Mouse (Mus musculus) hindbrain, embryonic 14.5 days (tissue): ENCODE measurements around the gene Ctnna2. TPM values are rescaled to one million over a fixed set of nuclear protein-coding genes. Genes with fewer than 3 reads are reported as not detected.

ENCODE experiments used
- ATAC-seq: fragments of 200-750 bp; cut with Nextera tagmentation; 2 replicates; pipeline ENCODE4 v1.8.0; 2017; ENCODE audit warnings: moderate number of reproducible peaks, mild to moderate bottlenecking, moderate TSS enrichment, moderate library complexity; ENCODE audit not compliant: low FRiP score
- DNase-seq: peaks from one replicate; pipeline ENCODE4 v3.0.0-alpha.2; 2015; ENCODE audit warnings: low spot score
- H3K27ac ChIP-seq: fragments of 300-500 bp; sonication (generic); 2 replicates; pipeline ENCODE4 v1.5.1; 2014; ENCODE audit warnings: mild to moderate bottlenecking, moderate library complexity
- H3K27me3 ChIP-seq: fragments of 300-500 bp; sonication (generic); 2 replicates; pipeline ENCODE4 v1.6.1; 2014; ENCODE audit warnings: mild to moderate bottlenecking, low read length, mixed read lengths; ENCODE audit not compliant: control insufficient read depth, insufficient read depth
- H3K36me3 ChIP-seq: fragments of 300-500 bp; sonication (generic); replicated peaks from 2 replicates; pipeline ENCODE4 v1.6.1; 2014; ENCODE audit not compliant: control insufficient read depth, insufficient read depth
- H3K4me1 ChIP-seq: fragments of 300-500 bp; sonication (generic); replicated peaks from 2 replicates; pipeline ENCODE4 v1.6.1; 2014; ENCODE audit warnings: antibody characterized with exemption, low read length, mixed read lengths; ENCODE audit not compliant: control insufficient read depth, insufficient read depth
- H3K4me2 ChIP-seq: fragments of 300-500 bp; sonication (generic); replicated peaks from 2 replicates; pipeline ENCODE4 v1.6.1; 2014; ENCODE audit warnings: mild to moderate bottlenecking, moderate library complexity
- H3K4me3 ChIP-seq: fragments of 300-500 bp; sonication (generic); replicated peaks from 2 replicates; pipeline ENCODE4 v1.5.1; 2014; ENCODE audit warnings: mild to moderate bottlenecking, low read length
- H3K9ac ChIP-seq: fragments of 300-500 bp; sonication (generic); 2 replicates; pipeline ENCODE4 v1.6.1; 2014
- H3K9me3 ChIP-seq: fragments of 300-500 bp; sonication (generic); 2 replicates; pipeline ENCODE4 v1.6.1; 2016; ENCODE audit warnings: low read length; ENCODE audit not compliant: control insufficient read depth
- WGBS: fragments of 180-500 bp; shearing (Covaris S2); extraction: QIAGEN DNeasy Blood & Tissue Kit; methylation state at CpG from one replicate; pipeline ENCODE4 v1.1.7; 2014; 5-methylcytosine and 5-hydroxymethylcytosine counted together
- polyA plus RNA-seq: library from polyadenylated mRNA; unstranded; fragments of >200 nt; fragmentation: Nextera tagmentation; extraction: Ambion mirVana; gene quantifications from 2 replicates; pipeline ENCODE4 v1.2.1, GENCODE M21; 2014

Ctnna2 gene
- polyA plus RNA-seq, 1 experiment from 2014 or later: 122 TPM

- Histone ChIP-seq H3K4me3 (no peak overlapping the region), H3K4me2 (no peak overlapping the region), H3K36me3 (no peaks in the 10 kb centered on the region), H3K4me1 (no peaks in the 10 kb centered on the region), H3K27me3 (no peaks in the 10 kb centered on the region), H3K9me3 (no peaks in the 10 kb centered on the region), H3K9ac (no peak overlapping the region), H3K27ac (no peak overlapping the region)
- WGBS: 89% methylated on average over 2 of the region's 2 CpGs
- no peak for DNase-seq
- no peak for ATAC-seq
Measured at GRCm38 (mm10) chr6:77335537-77335936, 644.0 kb downstream of the Ctnna2 start.

- Histone ChIP-seq H3K9me3 (no peaks in the 10 kb centered on the region), H3K27me3 (no peaks in the 10 kb centered on the region), H3K36me3 (no peaks in the 10 kb centered on the region), H3K4me1 (no peaks in the 10 kb centered on the region; the same call in 1 of the 2 replicates), H3K9ac (no peak overlapping the region), H3K27ac (no peak overlapping the region), H3K4me2 (no peak overlapping the region), H3K4me3 (no peak overlapping the region)
- no peak for ATAC-seq
- 50% methylated on average over 3 of the region's 3 CpGs for WGBS
- no peak for DNase-seq
Measured at GRCm38 (mm10) chr6:77324748-77325147, 654.8 kb downstream of the Ctnna2 start.

- H3K9me3 ChIP-seq: no peaks in the 10 kb centered on the region
- H3K4me1 ChIP-seq: no peaks in the 10 kb centered on the region; the same call in 1 of the 2 replicates
- H3K4me3 ChIP-seq: no peak overlapping the region
- ATAC-seq (no peak), DNase-seq (no peak)
- 92% methylated on average over 1 of the region's 1 CpGs for WGBS
- no peak overlapping the region for H3K4me2 ChIP-seq
- no peak overlapping the region for H3K9ac ChIP-seq
- no peaks in the 10 kb centered on the region for H3K36me3 ChIP-seq
- no peaks in the 10 kb centered on the region for H3K27me3 ChIP-seq
- no peak overlapping the region for H3K27ac ChIP-seq
Measured at GRCm38 (mm10) chr6:77324327-77324726, 655.2 kb downstream of the Ctnna2 start.

GRCm38 (mm10) chr6:77306796-77307195 is 672.7 kb downstream of the Ctnna2 start:
- DNase-seq (no peak), ATAC-seq (no peak)
- Histone ChIP-seq H3K4me3 (no peak overlapping the region), H3K9ac (no peak overlapping the region), H3K36me3 (no peaks in the 10 kb centered on the region), H3K9me3 (no peaks in the 10 kb centered on the region), H3K27me3 (no peaks in the 10 kb centered on the region), H3K27ac (no peak overlapping the region), H3K4me1 (0 out of 2 replicates have a peak, but pooled peaks cover 5% of the 10 kb centered on the region), H3K4me2 (no peak overlapping the region)
- 90% methylated on average over 3 of the region's 3 CpGs for WGBS

GRCm38 (mm10) chr6:77301305-77301704 is 678.2 kb downstream of the Ctnna2 start:
- H3K9me3 ChIP-seq: no peaks in the 10 kb centered on the region

GRCm38 (mm10) chr6:77291415-77291814 is 688.1 kb downstream of the Ctnna2 start:
- no peak for ATAC-seq
- no peak overlapping the region for H3K27ac ChIP-seq
- H3K9ac ChIP-seq: no peak overlapping the region
- WGBS: 49% methylated on average over 6 of the region's 6 CpGs
- H3K4me1 ChIP-seq: no peaks in the 10 kb centered on the region; the same call in 1 of the 2 replicates
- no peaks in the 10 kb centered on the region for H3K9me3 ChIP-seq
- no peaks in the 10 kb centered on the region for H3K36me3 ChIP-seq
- H3K4me2 ChIP-seq: no peak overlapping the region
- no peak overlapping the region for H3K4me3 ChIP-seq
- DNase-seq: no peak
- no peaks in the 10 kb centered on the region for H3K27me3 ChIP-seq

More at GRCm38 (mm10) chr6:77301305-77301704, 678.2 kb downstream of the Ctnna2 start:
- H3K27me3 ChIP-seq: no peaks in the 10 kb centered on the region
- no peaks in the 10 kb centered on the region for H3K36me3 ChIP-seq
- 0 out of 2 replicates have a peak, but pooled peaks cover 5% of the 10 kb centered on the region for H3K4me1 ChIP-seq
- H3K4me2 ChIP-seq: no peak overlapping the region
- H3K27ac ChIP-seq: no peak overlapping the region
- DNase-seq (no peak), ATAC-seq (no peak)
- H3K4me3 ChIP-seq: no peak overlapping the region
- no peak overlapping the region for H3K9ac ChIP-seq
- WGBS: 83% methylated on average over 1 of the region's 1 CpGs

- H3K27ac ChIP-seq: no peak overlapping the region
- H3K9ac ChIP-seq: no peak overlapping the region
- H3K36me3 ChIP-seq: no peaks in the 10 kb centered on the region
- ATAC-seq (no peak), DNase-seq (no peak)
- H3K4me2 ChIP-seq: no peak overlapping the region
- H3K4me1 ChIP-seq: no peaks in the 10 kb centered on the region; the same call in 1 of the 2 replicates
- no peak overlapping the region for H3K4me3 ChIP-seq
- no peaks in the 10 kb centered on the region for H3K27me3 ChIP-seq
- no peaks in the 10 kb centered on the region for H3K9me3 ChIP-seq
Measured at GRCm38 (mm10) chr6:77288402-77288801, 691.1 kb downstream of the Ctnna2 start.

- no peak overlapping the region for H3K27ac ChIP-seq
- DNase-seq: no peak
- no peaks in the 10 kb centered on the region for H3K27me3 ChIP-seq
- H3K9me3 ChIP-seq: no peaks in the 10 kb centered on the region
- no peaks in the 10 kb centered on the region; the same call in 1 of the 2 replicates for H3K4me1 ChIP-seq
- no peak overlapping the region for H3K4me3 ChIP-seq
- ATAC-seq: no peak
- H3K4me2 ChIP-seq: no peak overlapping the region
- H3K9ac ChIP-seq: no peak overlapping the region
- H3K36me3 ChIP-seq: no peaks in the 10 kb centered on the region
- 89% methylated on average over 5 of the region's 5 CpGs for WGBS
Measured at GRCm38 (mm10) chr6:77286317-77286716, 693.2 kb downstream of the Ctnna2 start.

GRCm38 (mm10) chr6:77278794-77279193 is 700.7 kb downstream of the Ctnna2 start:
- Histone ChIP-seq H3K4me1 (no peaks in the 10 kb centered on the region), H3K9me3 (no peaks in the 10 kb centered on the region), H3K4me3 (no peak overlapping the region), H3K9ac (no peak overlapping the region), H3K27ac (no peak overlapping the region), H3K36me3 (no peaks in the 10 kb centered on the region), H3K4me2 (no peak overlapping the region), H3K27me3 (no peaks in the 10 kb centered on the region)
- DNase-seq (no peak), ATAC-seq (no peak; the same call in 1 of the 2 replicates)
- WGBS: 59% methylated on average over 5 of the region's 5 CpGs

GRCm38 (mm10) chr6:77265163-77265562 is 714.3 kb downstream of the Ctnna2 start:
- ATAC-seq: no peak
- WGBS: 87% methylated on average over 3 of the region's 3 CpGs
- H3K4me2 ChIP-seq: no peak overlapping the region
- no peaks in the 10 kb centered on the region for H3K9me3 ChIP-seq
- H3K36me3 ChIP-seq: no peaks in the 10 kb centered on the region
- DNase-seq: no peak
- no peaks in the 10 kb centered on the region for H3K27me3 ChIP-seq
- H3K4me1 ChIP-seq: no peaks in the 10 kb centered on the region
- no peak overlapping the region for H3K9ac ChIP-seq
- no peak overlapping the region for H3K27ac ChIP-seq
- H3K4me3 ChIP-seq: no peak overlapping the region
